Mouse (Mus musculus) G1E (cell line): Measurements from ENCODE around the gene Gm49383. TPM values are rescaled to one million over a fixed set of nuclear protein-coding genes. Genes with fewer than 3 reads are reported as not detected.

Source experiments
- ATAC-seq: 2 replicates; pipeline ENCODE4 v1.8.0; 2016; ENCODE audit warnings: mild to moderate bottlenecking; ENCODE audit not compliant: insufficient number of reproducible peaks, poor library complexity, low FRiP score, severe bottlenecking; ENCODE audit errors: extremely low read depth
- DNase-seq: peaks from one replicate; pipeline ENCODE4 v3.0.0; 2012; ENCODE audit warnings: low spot score
- H3K27me3 ChIP-seq: 2 replicates; pipeline ENCODE4 v1.6.1; 2012; ENCODE audit warnings: mild to moderate bottlenecking, low read length, inconsistent platforms; ENCODE audit not compliant: insufficient read depth
- H3K36me3 ChIP-seq: replicated peaks from 2 replicates; pipeline ENCODE3; 2012; ENCODE audit warnings: mild to moderate bottlenecking, inconsistent platforms
- H3K4me1 ChIP-seq: 2 replicates; pipeline ENCODE4 v1.6.1; 2012; ENCODE audit warnings: low read depth, low read length, inconsistent platforms, mixed read lengths; ENCODE audit not compliant: insufficient read depth
- H3K4me3 ChIP-seq: 2 replicates; pipeline ENCODE4 v1.5.1; 2012; ENCODE audit warnings: low read depth, mild to moderate bottlenecking, inconsistent platforms, low read length, moderate library complexity, mixed read lengths
- H3K9me3 ChIP-seq: replicated peaks from 2 replicates; pipeline ENCODE4 v1.6.1; 2012; ENCODE audit warnings: inconsistent platforms
- CTCF ChIP-seq: IDR thresholded peaks from 2 replicates; pipeline ENCODE4 v1.5.1; 2012; ENCODE audit warnings: low read depth, low read length, inconsistent platforms, mixed read lengths
- GATA1 ChIP-seq: IDR thresholded peaks from 2 replicates; pipeline ENCODE4 v1.6.1; 2012; ENCODE audit warnings: borderline replicate concordance, low read length, inconsistent platforms, mixed read lengths
- GATA2 ChIP-seq: IDR thresholded peaks from 2 replicates; pipeline ENCODE4 v1.6.1; 2012; ENCODE audit warnings: low read depth, low read length, inconsistent platforms, borderline replicate concordance
- POLR2AphosphoS5 ChIP-seq: IDR thresholded peaks from 2 replicates; pipeline ENCODE4 v1.6.1; 2012; ENCODE audit warnings: low read depth, low read length, inconsistent platforms; ENCODE audit not compliant: insufficient replicate concordance
- TAL1 ChIP-seq: conservative IDR thresholded peaks from 2 replicates; pipeline ENCODE4 v1.6.1; 2012; ENCODE audit warnings: low read depth, low read length, inconsistent platforms, mixed read lengths
- polyA plus RNA-seq: library from polyadenylated mRNA; stranded (reverse); fragments of >175 nt; gene quantifications from 2 replicates; pipeline ENCODE4 v1.2.3, GENCODE M21; 2012
- total RNA-seq, 2 experiments: library from RNA; stranded (forward) in 1 of 2; stranded (reverse) in 1 of 2; fragments of 200-1000 nt in 1 of 2; fragments of >200 nt in 1 of 2; fragmentation: Nextera tagmentation in 1 of 2; gene quantifications; 2 replicates each; pipeline ENCODE4 v1.2.3; 2014 to 2017

Gene Gm49383
- total and polyA plus RNA-seq, 3 experiments: 33.0 to 75.5 (median 56.1) TPM

GRCm38 (mm10) chr12:69158366-69158764 lies 38.5 kb downstream of the Gm49383 start:
- peaks cover 35% of the 10 kb centered on the region for H3K36me3 ChIP-seq
- H3K4me1 ChIP-seq: peaks cover 22% of the 10 kb centered on the region
- no peaks in the 10 kb centered on the region for H3K27me3 ChIP-seq
- ATAC-seq (no peak; the same call in 1 of the 2 replicates), DNase-seq (no peak)
- H3K4me3 ChIP-seq: peak overlapping the region; percentile 78
- no peaks in the 10 kb centered on the region for H3K9me3 ChIP-seq
- TF ChIP-seq POLR2AphosphoS5: no peak
- no peak for TF ChIP-seq CTCF

- TF ChIP-seq TAL1 (no peak), GATA1 (no peak), POLR2AphosphoS5 (no peak), GATA2 (no peak), CTCF (no peak)
- DNase-seq (no peak), ATAC-seq (no peak)
- Histone ChIP-seq H3K4me3 (peak overlapping the region; percentile 78; the same call in 1 of the 2 replicates), H3K27me3 (no peaks in the 10 kb centered on the region), H3K4me1 (peaks cover 22% of the 10 kb centered on the region), H3K9me3 (no peaks in the 10 kb centered on the region), H3K36me3 (peaks cover 35% of the 10 kb centered on the region)
These were observed 39.8 kb downstream of the Gm49383 start for GRCm38 (mm10) chr12:69157107-69157506.

- no peaks in the 10 kb centered on the region for H3K27me3 ChIP-seq
- peaks cover 35% of the 10 kb centered on the region for H3K36me3 ChIP-seq
- DNase-seq: no peak
- no peaks in the 10 kb centered on the region for H3K9me3 ChIP-seq
- H3K4me3 ChIP-seq: no peak overlapping the region
- TF ChIP-seq GATA2 (no peak), POLR2AphosphoS5 (0 out of 2 replicates have a peak, but pooled peaks have one; percentile 38), GATA1 (no peak)
- ATAC-seq: no peak
- H3K4me1 ChIP-seq: peaks cover 20% of the 10 kb centered on the region
These were observed 40.5 kb downstream of the Gm49383 start for GRCm38 (mm10) chr12:69156436-69156835.

DNA sequence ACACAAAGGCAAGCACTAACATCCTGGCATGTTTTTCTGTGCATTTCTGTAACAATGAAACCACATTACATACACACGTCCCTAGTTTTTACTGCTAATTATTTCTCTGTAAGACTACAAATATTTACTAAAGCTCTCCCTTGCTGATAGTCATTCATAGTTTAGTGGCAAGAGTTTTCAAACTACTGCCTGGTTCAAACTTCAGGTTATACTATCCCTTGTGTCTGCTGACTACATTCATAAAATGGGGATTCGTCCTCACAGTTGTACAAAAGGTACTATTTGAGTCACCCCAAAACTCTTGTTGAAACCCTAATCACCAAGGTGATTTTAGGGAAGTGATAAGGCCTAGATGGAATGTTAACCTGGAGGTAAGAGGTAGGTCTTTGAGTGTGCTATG lies 41.0 kb downstream of the Gm49383 start:
- Histone ChIP-seq H3K4me3 (no peak overlapping the region), H3K4me1 (peaks cover 20% of the 10 kb centered on the region), H3K9me3 (no peaks in the 10 kb centered on the region), H3K36me3 (peaks cover 35% of the 10 kb centered on the region), H3K27me3 (no peaks in the 10 kb centered on the region)
- TF ChIP-seq CTCF (no peak), POLR2AphosphoS5 (no peak), GATA2 (no peak), TAL1 (no peak), GATA1 (no peak)
- ATAC-seq: no peak
- no peak for DNase-seq

DNA sequence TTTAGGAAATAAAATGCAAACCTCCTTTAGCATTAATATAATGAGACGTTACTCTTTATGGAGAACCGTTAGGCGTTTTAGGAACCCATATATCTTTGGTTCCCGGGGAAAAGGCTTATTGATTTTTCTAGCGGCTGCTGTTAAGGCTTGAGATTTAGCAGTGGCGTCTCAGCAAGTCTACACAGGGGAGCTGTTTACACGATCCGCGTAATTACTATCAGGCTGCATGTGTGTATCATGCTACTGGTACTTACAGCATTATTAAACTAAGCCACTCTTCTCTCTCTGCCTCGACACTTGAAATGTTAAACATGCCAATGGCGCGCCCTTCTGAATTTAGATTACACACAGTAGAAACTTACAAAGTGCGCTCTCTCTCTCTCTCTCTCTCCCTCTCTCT lies 46.9 kb downstream of the Gm49383 start:
- H3K27me3 ChIP-seq: peaks cover 20% of the 10 kb centered on the region
- peaks cover 10% of the 10 kb centered on the region for H3K4me1 ChIP-seq
- no peak for TF ChIP-seq GATA2
- TF ChIP-seq POLR2AphosphoS5: no peak
- TF ChIP-seq CTCF: no peak
- H3K9me3 ChIP-seq: no peaks in the 10 kb centered on the region
- no peak for ATAC-seq
- peaks cover 4% of the 10 kb centered on the region for H3K36me3 ChIP-seq
- no peak for DNase-seq
- H3K4me3 ChIP-seq: no peak overlapping the region

- TF ChIP-seq POLR2AphosphoS5 (no peak), TAL1 (no peak), GATA2 (no peak)
- Histone ChIP-seq H3K9me3 (no peaks in the 10 kb centered on the region), H3K36me3 (no peaks in the 10 kb centered on the region), H3K27me3 (peaks cover 28% of the 10 kb centered on the region), H3K4me3 (no peak overlapping the region), H3K4me1 (peaks cover 10% of the 10 kb centered on the region)
- ATAC-seq: no peak
- no peak for DNase-seq
These were observed 49.7 kb downstream of the Gm49383 start for GRCm38 (mm10) chr12:69147166-69147735.

DNA sequence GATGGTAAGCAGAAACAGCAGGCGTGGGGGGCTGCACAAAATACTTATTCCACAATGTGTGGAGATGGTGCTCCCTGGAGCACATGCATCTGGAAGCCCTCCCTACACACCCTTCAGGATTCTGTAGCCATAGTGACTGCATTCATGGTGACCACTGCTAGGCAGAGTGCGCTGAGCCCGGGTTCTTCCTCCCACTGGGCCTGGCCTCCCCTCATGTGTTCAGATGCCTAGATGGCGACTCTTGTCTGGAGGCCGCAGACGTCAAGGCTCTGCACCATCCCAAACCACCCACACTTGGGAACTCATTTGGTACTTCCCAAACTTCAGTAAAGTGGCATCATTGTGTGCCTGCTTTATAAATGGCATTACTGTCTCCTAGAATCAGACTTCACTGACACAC lies 53.4 kb downstream of the Gm49383 start:
- Histone ChIP-seq H3K36me3 (no peaks in the 10 kb centered on the region), H3K9me3 (no peaks in the 10 kb centered on the region), H3K4me1 (peaks cover 12% of the 10 kb centered on the region), H3K4me3 (no peak overlapping the region), H3K27me3 (peaks cover 39% of the 10 kb centered on the region)
- DNase-seq: no peak
- TF ChIP-seq CTCF (no peak), GATA2 (no peak), GATA1 (no peak), TAL1 (no peak), POLR2AphosphoS5 (no peak)
- ATAC-seq: no peak
